Mouse (Mus musculus): ENCODE measurements around the gene AI467606. TPM values are rescaled to one million over a fixed set of nuclear protein-coding genes. Genes with fewer than 3 reads are reported as not detected.

AI467606 gene
- polyA plus RNA-seq (2017; shearing (Covaris generic)): 449 TPM

GRCm38 (mm10) chr7:127091114-127091896 is at the start of gene AI467606:
TSS of gene AI467606 (plus strand) at chr7:127091359.

GRCm38 (mm10) chr7:127041851-127042672 is 49.1 kb upstream of the AI467606 start, which contains the start of gene Kif22:
TSS of gene Kif22 (minus strand) at chr7:127042471.

GRCm38 (mm10) chr7:127087278-127088010 is 3.7 kb upstream of the AI467606 start, which contains the start of gene Zg16:
TSS of gene Zg16 (minus strand) at chr7:127087328.

GRCm38 (mm10) chr7:127121911-127122270 is 30.7 kb downstream of the AI467606 start, which contains the start of gene Qprt:
TSS of gene Qprt (minus strand) at chr7:127122226.

GRCm38 (mm10) chr7:127137262-127138017 is 46.3 kb downstream of the AI467606 start, which contains the start of gene Spn:
TSS of gene Spn (minus strand) at chr7:127137823.

Other genes with a start within 250 kb of the AI467606 start
- not detected for gene Doc2a, start 243.9 kb upstream of the AI467606 start, polyA plus RNA-seq (2017; shearing (Covaris generic))
- gene Hirip3, start 229.4 kb upstream of the AI467606 start, polyA plus RNA-seq (2017; shearing (Covaris generic)): 18.3 TPM
- 103 TPM for gene Ino80e, start 229.0 kb upstream of the AI467606 start, polyA plus RNA-seq (2017; shearing (Covaris generic))
- gene Taok2, start 206.7 kb upstream of the AI467606 start, polyA plus RNA-seq (2017; shearing (Covaris generic)): 71.5 TPM
- gene Tmem219, start 168.4 kb upstream of the AI467606 start, polyA plus RNA-seq (2017; shearing (Covaris generic)): 50.5 TPM
- gene Kctd13, start 162.5 kb upstream of the AI467606 start, polyA plus RNA-seq (2017; shearing (Covaris generic)): 12.3 TPM
- gene Asphd1, start 141.8 kb upstream of the AI467606 start, polyA plus RNA-seq (2017; shearing (Covaris generic)): not detected
- 0.65 TPM for gene Sez6l2, start 140.8 kb upstream of the AI467606 start, polyA plus RNA-seq (2017; shearing (Covaris generic))
- gene Cdipt, start 115.4 kb upstream of the AI467606 start, polyA plus RNA-seq (2017; shearing (Covaris generic)): 358 TPM
- 3.1 TPM for gene Cdiptos, start 115.3 kb upstream of the AI467606 start, polyA plus RNA-seq (2017; shearing (Covaris generic))
- gene Mvp, start 76.7 kb upstream of the AI467606 start, polyA plus RNA-seq (2017; shearing (Covaris generic)): 61.2 TPM
- 1.2 TPM for gene Pagr1b, start 74.9 kb upstream of the AI467606 start, polyA plus RNA-seq (2017; shearing (Covaris generic))
- gene Pagr1a, start 74.0 kb upstream of the AI467606 start, polyA plus RNA-seq (2017; shearing (Covaris generic)): 166 TPM
- gene Gm42742, start 70.3 kb upstream of the AI467606 start, polyA plus RNA-seq (2017; shearing (Covaris generic)): 47.3 TPM
- gene Prrt2, start 70.1 kb upstream of the AI467606 start, polyA plus RNA-seq (2017; shearing (Covaris generic)): 27.4 TPM
- gene Maz, start 64.3 kb upstream of the AI467606 start, polyA plus RNA-seq (2017; shearing (Covaris generic)): 27.5 TPM
- gene Kif22, start 48.9 kb upstream of the AI467606 start, polyA plus RNA-seq (2017; shearing (Covaris generic)): 16.5 TPM
- gene Zg16, start 4.0 kb upstream of the AI467606 start, polyA plus RNA-seq (2017; shearing (Covaris generic)): not detected
- 19.6 TPM for gene Qprt, start 30.9 kb downstream of the AI467606 start, polyA plus RNA-seq (2017; shearing (Covaris generic))
- gene Spn, start 46.5 kb downstream of the AI467606 start, polyA plus RNA-seq (2017; shearing (Covaris generic)): 78.6 TPM
- 89.7 TPM for gene Cd2bp2, start 104.7 kb downstream of the AI467606 start, polyA plus RNA-seq (2017; shearing (Covaris generic))
- 11.7 TPM for gene Tbc1d10b, start 117.1 kb downstream of the AI467606 start, polyA plus RNA-seq (2017; shearing (Covaris generic))
- 18.9 TPM for gene Mylpf, start 117.5 kb downstream of the AI467606 start, polyA plus RNA-seq (2017; shearing (Covaris generic))
- 26.7 TPM for gene Zfp553, start 141.7 kb downstream of the AI467606 start, polyA plus RNA-seq (2017; shearing (Covaris generic))
- gene Sept1, start 141.8 kb downstream of the AI467606 start, polyA plus RNA-seq (2017; shearing (Covaris generic)): 480 TPM
- gene Zfp771, start 152.9 kb downstream of the AI467606 start, polyA plus RNA-seq (2017; shearing (Covaris generic)): 1.8 TPM
- gene Dctpp1, start 169.3 kb downstream of the AI467606 start, polyA plus RNA-seq (2017; shearing (Covaris generic)): 36.1 TPM
- 31.6 TPM for gene Sephs2, start 182.7 kb downstream of the AI467606 start, polyA plus RNA-seq (2017; shearing (Covaris generic))
- gene Itgal, start 204.9 kb downstream of the AI467606 start, polyA plus RNA-seq (2017; shearing (Covaris generic)): 462 TPM